Mouse (Mus musculus): ENCODE measurements at regions not wholly inside any gene's neighbourhood (a gene's known extent, or its start where the extent isn't known, plus 50 kb on each side); places are given as distances from the start of the nearest gene placed in this dataset.

DNA sequence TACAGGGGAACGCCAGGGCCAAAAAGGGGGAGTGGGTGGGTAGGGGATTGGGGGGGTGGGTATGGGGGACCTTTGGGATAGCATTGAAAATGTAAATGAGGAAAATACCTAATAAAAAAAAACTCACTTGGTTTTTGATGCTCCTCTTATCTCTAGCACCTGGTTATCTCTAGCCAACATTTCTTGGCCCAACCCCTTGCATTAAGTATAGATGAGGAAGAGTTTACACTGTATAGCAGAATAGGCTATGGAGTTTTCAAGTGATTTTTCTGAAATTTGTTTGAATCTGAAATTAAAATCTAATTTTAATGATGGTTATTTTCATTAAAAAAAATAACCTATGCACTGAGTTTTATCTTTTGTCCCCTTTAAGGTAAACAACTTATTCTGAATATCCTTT lies 68.8 kb upstream of the Il15 start:
- DNase-seq: no peak

DNA sequence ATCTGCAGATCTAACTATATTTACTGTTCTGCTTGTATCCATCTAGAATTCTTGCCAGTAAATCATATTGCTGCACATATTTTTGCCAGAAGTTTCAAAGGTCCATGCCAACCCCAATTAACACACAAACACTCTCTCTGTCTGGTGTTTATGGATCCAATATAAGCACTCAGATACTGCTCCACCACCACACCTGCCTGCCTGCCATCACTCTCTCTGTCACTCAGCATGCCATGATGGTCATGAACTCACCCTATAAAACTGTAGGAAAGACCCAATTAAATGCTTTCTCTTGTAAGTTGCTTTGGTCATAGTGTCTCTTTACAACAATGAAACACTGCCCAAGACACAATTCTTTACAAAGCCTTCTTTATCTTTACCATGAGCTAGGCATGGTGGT lies 66.8 kb upstream of the Il15 start:
- DNase-seq: no peak

DNA sequence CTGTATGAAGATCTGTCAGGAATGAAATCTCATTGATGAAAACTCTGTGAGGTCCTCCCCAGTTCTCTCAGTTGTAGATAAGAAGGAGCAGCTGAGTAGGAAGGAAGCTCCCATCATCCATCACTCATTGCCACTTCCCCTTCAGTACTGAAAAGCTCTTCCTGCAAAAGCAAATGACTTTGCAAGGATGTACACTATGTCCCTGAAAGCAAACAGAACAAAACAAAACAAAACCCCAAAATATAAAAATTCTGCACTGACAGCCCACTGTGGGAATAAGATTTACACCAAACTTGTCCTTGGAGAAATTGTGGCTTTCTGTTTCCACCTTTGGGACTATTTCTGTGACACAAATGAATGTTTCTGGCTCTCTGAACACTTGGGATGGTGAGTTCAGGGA lies 59.8 kb upstream of the Il15 start:
- no peak for DNase-seq

DNA sequence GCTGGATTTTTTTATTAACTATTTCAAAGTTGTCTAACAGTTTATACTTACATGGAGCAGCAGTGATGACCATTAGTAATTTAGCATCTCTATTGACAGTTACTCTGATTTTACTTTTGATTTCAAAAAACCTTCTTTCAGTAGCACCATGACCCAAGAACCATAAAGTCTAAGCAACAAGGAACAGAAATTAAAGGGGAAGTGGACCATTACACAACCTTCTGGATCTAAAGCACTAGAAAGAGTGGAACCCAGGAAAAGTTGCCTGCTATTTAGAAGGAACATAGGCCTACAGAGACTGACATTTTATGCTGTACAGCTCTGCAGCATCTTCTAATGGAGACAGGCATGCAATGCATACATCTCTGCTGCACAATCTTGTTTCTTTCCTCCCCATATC lies 56.0 kb upstream of the Il15 start:
- DNase-seq: no peak

DNA sequence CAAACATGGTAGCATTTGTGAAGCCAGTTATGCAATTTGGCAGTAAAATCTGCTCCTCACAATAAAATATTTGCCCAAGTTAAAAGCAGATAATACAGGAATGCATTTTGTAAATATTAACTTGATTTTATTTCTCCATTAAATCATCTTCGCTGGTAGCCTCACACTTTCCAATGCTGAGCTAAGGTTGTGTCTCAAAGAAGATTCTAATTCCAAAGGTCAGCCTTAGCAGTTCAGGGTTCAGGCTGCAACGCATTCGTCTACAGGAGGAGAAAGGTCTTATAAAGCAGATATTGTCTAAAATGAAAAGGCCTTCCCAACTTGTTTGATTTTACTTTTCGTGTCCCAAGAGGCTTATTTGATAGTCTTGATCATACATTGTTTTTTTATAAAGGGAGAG lies 51.0 kb upstream of the Il15 start:
- no peak for DNase-seq
